Mouse (Mus musculus) gastrocnemius, postnatal 14 days (tissue): ENCODE data around the gene Cd83. TPM values are rescaled to one million over a fixed set of nuclear protein-coding genes. Genes with fewer than 3 reads are reported as not detected.
A peak's percentile ranks its signal among the peaks of the same experiment; 100 is the strongest.

Experiments used
- DNase-seq: peaks from one replicate; pipeline ENCODE4 v3.0.0; 2021; ENCODE audit warnings: mixed read lengths
- intact Hi-C: fragments of 180-260 bp; cut with DNase I; formaldehyde crosslinking; loops from one replicate; pipeline ENCODE4 v1.15.1; 2025; ENCODE audit warnings: low total_unique reads
- total RNA-seq, 2 experiments: library from RNA; stranded (reverse); gene quantifications; 2 replicates each; pipeline ENCODE4 v1.2.3; 2021

Gene Cd83
- total RNA-seq, 2 experiments from 2014 or later = 0.73 to 1.8 TPM

GRCm38 (mm10) chr13:43802361-43803137 is 18.0 kb downstream of the Cd83 start:
- intact Hi-C loops = loop anchor here (10.0 kb wide), 1 partner anchor 1162 kb away; no protein-coding TSS in a partner anchor
- DNase-seq = no peak

GRCm38 (mm10) chr13:43804648-43805047 is 20.1 kb downstream of the Cd83 start:
- DNase-seq = no peak
- intact Hi-C loops = loop anchor here (5.0 to 10.0 kb wide), 2 partner anchors 43 to 1160 kb away; no protein-coding TSS in a partner anchor

DNA sequence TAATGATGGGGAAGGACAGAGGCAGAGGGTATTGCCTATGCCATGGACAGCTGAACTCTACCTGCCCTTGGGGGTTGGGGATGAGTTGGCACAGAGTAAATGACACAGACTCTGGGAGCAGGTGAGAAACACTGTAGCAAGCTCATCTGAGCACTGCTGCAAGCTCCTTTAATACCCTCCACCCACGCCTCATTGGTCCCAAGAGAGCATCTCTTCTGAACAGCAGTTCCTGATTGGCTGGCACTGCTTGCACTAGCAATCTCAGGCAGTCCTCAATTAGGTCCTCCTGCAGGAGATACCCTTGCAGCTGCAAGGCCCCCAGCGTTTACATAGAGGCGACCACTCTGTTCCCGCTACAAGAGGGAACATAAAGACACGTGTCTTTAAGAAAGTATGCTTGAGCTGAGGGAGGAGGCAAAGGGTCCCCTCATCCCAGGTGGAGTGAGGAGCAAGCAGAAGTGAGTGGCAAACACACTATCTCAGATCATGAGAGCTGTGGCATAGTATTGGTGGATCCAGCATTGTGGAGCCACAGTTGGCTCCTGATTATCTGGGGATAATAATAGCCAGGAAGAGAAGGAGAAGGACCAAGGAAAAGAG is 20.7 kb downstream of the Cd83 start:
- intact Hi-C loops = loop anchor here (5.0 to 10.0 kb wide), 2 partner anchors 42 to 1160 kb away; no protein-coding TSS in a partner anchor
- DNase-seq = no peak

DNA sequence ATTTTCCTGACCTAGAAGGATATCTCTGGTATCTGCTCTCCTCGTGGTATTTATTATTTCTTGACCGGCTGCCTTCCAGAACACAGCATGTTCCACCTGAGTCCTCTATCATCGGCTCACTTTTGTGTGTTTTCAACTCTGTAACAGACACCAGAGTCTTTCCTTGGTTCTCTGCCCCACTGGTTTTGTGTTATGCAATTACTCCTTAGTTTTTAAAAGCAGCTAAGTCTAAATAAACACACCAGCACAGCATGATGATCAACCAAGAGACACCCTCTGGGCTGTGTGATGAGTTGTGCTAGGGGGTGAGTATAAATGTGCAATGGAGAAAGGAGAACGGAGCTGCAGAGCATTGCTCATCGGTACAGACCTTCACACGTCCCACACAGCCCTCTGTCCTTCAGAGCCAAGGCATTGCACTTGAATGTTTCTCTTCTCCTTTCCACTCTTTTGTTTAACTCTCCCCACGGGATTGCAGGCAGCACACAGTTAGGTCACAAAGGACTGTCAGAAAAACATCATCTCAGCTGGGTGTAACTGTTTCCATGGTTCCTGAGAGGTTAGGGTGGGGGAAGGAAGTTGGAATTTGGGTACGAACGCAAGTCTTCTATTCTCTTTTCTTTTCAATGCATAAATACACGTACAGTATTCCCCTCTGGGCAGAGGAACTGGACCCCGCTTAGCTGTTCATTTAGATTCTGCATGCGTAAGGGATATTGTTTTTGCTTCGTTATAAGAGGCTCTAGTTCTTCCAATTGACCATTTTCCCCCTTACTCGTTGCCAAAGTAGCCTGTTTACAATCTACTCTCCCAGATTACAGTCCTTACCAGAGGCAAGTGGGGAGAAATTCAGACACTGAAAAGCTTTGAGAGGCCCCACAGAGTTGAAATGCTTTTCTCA is 22.0 kb downstream of the Cd83 start:
- intact Hi-C loops = loop anchor here (5.0 to 10.0 kb wide), 2 partner anchors 41 to 1158 kb away; no protein-coding TSS in a partner anchor
- DNase-seq = no peak

GRCm38 (mm10) chr13:43807272-43807675 is 22.7 kb downstream of the Cd83 start:
- intact Hi-C loops = loop anchor here (5.0 to 10.0 kb wide), 2 partner anchors 40 to 1158 kb away; no protein-coding TSS in a partner anchor
- no peak for DNase-seq

- peak; percentile 27 for DNase-seq
Measured at GRCm38 (mm10) chr13:43810621-43811020, 26.0 kb downstream of the Cd83 start.

GRCm38 (mm10) chr13:43811835-43812234 is 27.3 kb downstream of the Cd83 start:
- DNase-seq = no peak
- intact Hi-C loops = no loop called here

More at GRCm38 (mm10) chr13:43810621-43811020, 26.0 kb downstream of the Cd83 start:
- intact Hi-C loops = no loop called here

DNA sequence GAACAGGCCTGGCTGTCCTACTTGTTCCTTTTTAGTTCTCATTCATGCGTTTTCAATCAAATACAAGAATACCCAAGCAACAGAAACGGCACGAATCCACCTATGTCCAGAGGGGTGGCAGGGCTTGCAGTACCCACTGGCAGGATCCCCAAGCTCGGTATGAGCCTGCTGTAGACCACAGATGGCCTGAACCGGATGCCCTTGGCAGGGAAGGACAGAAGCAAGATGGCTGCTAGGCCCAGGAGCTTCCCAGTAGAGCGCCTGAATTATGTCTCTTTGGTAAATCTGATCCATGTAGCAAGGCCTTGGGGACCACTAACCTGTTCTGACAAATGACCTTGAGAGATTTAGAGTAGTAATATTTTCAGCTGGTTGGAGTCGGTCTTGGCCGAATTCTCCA is 28.9 kb downstream of the Cd83 start:
- no peak for DNase-seq
- intact Hi-C loops = no loop called here

GRCm38 (mm10) chr13:43817461-43817860 is 32.9 kb downstream of the Cd83 start:
- intact Hi-C loops = no loop called here
- DNase-seq = no peak

GRCm38 (mm10) chr13:43818307-43819019 is 33.9 kb downstream of the Cd83 start:
- DNase-seq = no peak
- intact Hi-C loops = no loop called here

GRCm38 (mm10) chr13:43819020-43819310 is 34.4 kb downstream of the Cd83 start:
- intact Hi-C loops = no loop called here
- DNase-seq = no peak

DNA sequence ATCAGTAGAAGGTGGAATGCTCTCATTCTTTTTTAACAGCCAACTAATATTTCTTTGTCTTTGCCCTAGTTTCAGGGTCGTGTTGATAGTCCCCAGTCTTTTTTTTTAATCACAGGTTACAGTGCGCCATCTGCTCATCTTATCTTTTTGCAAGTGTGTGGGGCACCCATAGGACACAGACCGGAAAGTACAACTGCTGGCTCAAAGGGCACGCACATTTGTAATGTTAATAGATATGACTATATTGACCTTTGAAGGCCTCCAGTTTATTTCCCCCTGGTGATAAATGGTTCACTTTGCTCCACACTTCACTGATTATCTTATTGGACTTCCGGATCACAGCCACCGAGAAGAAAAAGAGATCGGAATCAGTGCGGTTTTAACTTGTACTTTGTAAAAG is 35.5 kb downstream of the Cd83 start:
- no peak for DNase-seq
- intact Hi-C loops = no loop called here

GRCm38 (mm10) chr13:43822306-43822705 is 37.7 kb downstream of the Cd83 start:
- no peak for DNase-seq
- intact Hi-C loops = no loop called here

GRCm38 (mm10) chr13:43828648-43829047 is 44.1 kb downstream of the Cd83 start:
- intact Hi-C loops = no loop called here
- no peak for DNase-seq

DNA sequence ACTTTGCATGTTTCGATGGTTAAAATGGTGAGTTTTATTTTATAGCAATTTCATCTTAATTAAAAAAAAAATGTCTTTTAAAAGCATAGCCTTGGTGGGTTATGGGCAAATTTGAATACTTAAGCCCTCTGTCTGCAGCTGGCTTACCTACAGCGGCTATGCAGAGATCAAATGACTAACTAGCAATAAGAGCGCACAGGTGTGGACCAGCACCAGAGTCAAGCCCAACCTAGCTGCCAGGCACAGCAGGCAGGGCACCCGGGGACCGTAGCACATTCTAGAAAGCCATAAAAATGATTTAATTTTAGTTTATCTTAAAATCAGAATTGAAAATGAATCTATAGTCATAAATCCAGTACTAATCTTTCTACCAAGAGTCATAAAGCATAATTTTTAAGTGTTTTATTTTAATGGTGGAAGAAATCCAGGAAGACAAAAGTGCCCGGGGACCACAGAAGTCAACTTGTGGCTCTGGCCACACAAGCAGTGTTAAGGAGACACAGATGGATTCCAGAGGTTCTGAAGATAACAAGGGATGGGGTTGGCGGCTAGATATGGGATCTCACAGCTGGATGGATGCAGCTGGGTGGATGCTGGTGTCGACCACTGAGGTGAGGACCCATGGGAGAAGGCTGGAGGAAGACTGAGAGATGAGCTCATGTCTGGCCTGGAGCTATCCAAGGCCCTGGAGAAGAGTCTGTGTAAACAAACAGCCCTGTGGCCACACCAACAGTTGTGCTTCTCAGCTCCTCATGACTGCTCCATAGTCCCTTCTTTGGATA is 46.5 kb downstream of the Cd83 start:
- DNase-seq = peak; percentile 50
- intact Hi-C loops = no loop called here

GRCm38 (mm10) chr13:43832731-43833130 is 48.2 kb downstream of the Cd83 start:
- intact Hi-C loops = no loop called here
- no peak for DNase-seq

DNA sequence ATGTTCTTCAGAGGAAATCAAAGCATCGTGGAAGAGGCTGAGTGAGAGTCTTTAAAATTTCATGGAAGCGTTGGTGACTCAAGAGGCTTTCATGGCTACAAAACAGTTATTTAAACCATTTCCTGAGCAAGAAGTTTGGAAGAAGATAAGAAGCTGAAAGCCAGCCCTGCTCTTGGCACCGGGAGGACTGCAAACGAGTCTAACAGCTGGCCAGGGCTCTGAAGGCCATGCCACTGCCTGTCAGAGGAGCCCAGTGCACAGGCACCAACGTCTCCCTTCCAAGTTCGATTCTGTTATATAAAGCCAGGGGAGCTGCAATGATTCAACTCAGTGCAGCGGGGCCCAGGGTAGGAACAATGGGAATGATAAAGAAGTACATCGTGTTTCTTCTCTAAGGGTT is 51.8 kb downstream of the Cd83 start:
- intact Hi-C loops = no loop called here
- DNase-seq = peak; percentile 22

GRCm38 (mm10) chr13:43837812-43838211 is 53.2 kb downstream of the Cd83 start:
- intact Hi-C loops = no loop called here
- DNase-seq = no peak

DNA sequence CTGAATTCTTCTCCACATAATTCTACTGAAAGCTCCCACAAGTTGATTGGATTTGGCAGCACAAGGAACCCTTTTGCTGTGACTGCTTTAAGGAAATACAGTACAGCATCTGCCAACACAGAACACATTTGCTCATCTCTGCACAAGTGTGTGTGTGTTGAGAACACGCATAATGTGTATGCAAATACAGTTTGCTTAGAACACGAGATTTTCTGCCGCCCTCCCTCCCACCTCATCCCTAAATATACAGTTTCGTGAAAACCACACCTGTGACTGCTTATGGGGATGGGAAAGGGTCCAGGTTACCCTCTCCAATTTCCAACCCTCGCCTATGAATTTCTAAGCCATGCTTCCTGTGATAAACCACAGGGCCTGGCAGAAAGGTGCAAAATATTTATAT is 60.6 kb downstream of the Cd83 start:
- no peak for DNase-seq
- intact Hi-C loops = loop anchor here (5.0 kb wide), 1 partner anchor 38 kb away; no protein-coding TSS in a partner anchor
